Mouse (Mus musculus) heart, adult 8-10 months (tissue): ENCODE measurements around the gene Smo. TPM values are rescaled to one million over a fixed set of nuclear protein-coding genes. Genes with fewer than 3 reads are reported as not detected.
"Not testable (repeated sequence)": the region's sequence is repeated elsewhere in the genome, so short reads cannot be mapped to it uniquely, and the experiment has no call there.

Experiments used
- DNase-seq: peaks from one replicate; pipeline ENCODE4 v3.0.0; 2022; ENCODE audit warnings: low spot score
- total RNA-seq, 4 experiments: library from RNA; stranded (reverse); gene quantifications; 2 replicates each; pipeline ENCODE4 v1.2.4; 2022

Gene Smo
- total RNA-seq, 4 experiments from 2014 or later = 6.9 to 9.2 (median 7.7) TPM

DNA sequence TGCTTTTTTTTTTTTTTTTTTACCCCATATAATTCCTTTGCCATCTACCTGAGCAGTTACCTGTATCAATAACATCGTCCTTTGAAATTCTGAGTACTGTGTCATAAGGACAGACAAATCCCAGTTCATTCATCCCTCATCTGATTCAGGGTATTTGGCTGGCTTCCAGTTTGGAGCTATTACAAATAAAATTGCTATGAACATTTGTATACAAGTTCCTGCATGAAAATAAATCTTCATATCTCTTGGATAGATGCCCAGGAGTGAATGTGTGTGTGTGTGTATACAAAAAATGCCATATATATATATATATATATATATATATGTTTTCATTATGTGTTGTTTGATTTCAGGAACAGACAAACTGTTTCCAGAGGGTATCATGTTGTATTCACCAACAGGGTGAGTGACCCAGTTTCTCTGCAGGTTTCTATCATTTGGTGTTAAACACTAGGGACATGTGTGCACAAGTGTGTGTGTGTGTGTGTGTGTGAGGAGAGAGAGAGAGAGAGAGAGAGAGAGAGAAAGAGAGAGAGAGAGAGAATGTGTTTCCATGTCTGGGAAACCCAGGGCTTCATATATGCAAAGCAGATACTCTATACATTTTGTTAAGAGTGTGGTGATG lies 8.6 kb upstream of the Smo start:
- no peak for DNase-seq

GRCm38 (mm10) chr6:29728035-29728434 lies 7.3 kb upstream of the Smo start:
- no peak for DNase-seq

- DNase-seq = no peak
These were observed 5.8 kb upstream of the Smo start for GRCm38 (mm10) chr6:29729491-29729890.

DNA sequence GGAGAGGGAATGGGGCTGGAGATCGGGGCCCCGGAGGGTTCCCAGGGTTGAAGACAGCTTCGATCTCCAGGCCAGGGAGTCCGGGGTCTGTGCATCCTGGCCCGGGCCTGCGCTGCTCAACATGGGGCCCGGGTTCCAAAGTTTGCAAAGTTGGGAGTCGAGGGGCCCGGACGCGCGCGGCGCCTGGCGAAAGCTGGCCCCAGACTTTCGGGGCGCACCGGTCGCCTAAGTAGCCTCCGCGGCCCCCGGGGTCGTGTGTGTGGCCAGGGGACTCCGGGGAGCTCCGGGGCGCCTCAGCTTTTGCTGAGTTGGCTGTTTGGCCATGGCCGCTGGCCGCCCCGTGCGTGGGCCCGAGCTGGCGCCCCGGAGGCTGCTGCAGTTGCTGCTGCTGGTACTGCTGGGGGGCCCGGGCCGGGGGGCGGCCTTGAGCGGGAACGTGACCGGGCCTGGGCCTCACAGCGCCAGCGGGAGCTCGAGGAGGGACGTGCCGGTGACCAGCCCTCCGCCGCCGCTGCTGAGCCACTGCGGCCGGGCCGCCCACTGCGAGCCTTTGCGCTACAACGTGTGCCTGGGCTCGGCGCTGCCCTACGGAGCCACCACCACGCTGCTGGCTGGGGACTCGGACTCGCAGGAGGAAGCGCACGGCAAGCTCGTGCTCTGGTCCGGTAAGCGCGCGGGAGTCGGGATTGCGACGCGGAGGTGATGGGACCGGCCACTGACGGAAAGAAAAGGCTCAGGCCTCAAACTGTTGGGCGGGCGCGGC lies 567 bp downstream of the Smo start:
- DNase-seq = peak; percentile 22

DNA sequence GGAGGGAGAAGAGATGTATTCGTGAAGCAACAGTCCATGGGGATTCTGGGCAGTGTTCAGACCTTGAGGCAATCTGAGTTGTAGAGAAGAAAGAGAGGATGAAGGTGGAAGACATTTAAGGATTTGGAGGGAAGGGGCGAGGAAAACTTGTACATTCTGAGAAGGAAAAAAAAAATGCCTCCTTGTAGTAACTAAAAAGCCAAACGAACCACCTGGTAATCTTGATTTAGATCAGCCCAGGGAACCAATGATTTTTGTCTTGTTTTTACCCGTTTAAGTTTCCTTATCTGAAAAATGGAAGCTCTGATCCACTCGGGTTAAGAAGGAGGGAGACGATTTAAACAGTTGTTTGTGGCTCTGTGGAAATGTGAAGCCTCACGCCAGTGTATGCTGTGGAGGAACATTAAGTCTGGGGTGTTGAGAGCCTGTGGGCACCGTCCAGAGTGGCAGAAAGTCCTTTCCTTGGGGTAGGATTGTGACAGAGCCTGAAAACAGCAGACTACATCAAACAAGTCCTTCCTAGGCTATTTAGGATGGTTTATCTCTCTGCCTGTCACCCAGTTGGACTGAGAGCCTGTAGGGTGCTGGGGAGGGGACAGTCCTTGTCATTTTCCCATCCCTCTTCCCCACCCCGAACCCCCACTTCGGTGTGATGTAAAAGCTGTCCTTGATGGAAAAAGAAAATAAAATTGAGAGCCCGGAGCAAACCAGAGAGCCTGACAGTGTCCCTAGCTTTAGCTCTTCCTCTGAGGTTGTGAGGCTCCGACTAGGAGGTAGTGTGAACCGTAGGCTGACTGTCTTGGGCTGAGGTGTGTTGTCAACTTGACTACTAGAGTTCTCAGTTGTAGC lies 1.5 kb downstream of the Smo start:
- no peak for DNase-seq

- DNase-seq = no peak
These were observed 16.3 kb downstream of the Smo start for GRCm38 (mm10) chr6:29751466-29752152.

DNA sequence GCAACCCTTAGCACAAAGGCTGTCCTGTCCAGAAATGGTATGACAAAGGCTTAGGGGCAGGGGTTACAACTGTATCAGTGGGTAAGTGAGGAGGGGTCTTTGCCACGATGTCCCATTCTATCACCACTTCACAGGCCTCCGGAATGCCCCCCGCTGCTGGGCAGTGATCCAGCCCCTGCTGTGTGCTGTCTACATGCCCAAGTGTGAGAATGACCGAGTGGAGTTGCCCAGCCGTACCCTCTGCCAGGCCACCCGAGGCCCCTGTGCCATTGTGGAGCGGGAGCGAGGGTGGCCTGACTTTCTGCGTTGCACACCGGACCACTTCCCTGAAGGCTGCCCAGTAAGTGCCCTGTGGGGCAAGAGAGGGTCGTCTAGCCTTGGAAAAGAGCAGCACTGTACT lies 18.0 kb downstream of the Smo start:
- no peak for DNase-seq

DNA sequence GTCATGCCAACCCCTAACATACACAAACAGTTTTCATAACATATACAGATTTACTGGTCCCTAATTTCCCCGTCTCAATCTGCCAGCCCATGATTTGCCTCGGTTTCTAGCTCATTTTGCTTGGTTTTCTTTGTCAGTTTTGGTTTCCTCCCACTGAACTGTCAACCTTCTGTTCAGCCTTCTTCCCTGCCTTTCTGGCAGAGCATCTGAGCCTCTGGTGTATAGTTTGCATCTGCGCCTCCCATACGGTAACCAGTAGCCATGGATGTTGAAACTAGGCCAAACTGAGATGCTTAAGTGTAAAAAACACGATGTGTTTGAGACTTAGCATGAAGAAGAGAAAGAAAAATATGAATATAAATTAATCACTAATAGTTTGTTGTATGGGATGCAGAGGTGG lies 20.7 kb downstream of the Smo start:
- no peak for DNase-seq

DNA sequence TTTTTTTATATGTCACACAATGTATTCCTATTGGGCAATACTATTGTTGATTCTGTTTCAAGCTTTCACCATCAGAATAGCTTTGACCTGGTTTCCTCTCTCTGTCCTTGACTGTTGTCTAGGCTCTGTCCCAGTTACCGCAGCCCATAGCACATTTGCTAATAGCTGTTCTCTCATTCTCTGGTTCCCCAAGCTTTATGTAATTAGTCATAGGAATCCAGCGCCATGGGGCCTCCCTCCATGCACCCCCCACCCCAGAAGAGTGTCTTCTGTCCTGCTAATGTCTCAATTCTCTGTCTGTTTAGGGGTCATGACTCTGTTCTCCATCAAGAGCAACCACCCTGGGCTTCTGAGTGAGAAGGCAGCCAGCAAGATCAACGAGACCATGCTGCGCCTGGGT lies 21.2 kb downstream of the Smo start:
- DNase-seq = no peak

DNA sequence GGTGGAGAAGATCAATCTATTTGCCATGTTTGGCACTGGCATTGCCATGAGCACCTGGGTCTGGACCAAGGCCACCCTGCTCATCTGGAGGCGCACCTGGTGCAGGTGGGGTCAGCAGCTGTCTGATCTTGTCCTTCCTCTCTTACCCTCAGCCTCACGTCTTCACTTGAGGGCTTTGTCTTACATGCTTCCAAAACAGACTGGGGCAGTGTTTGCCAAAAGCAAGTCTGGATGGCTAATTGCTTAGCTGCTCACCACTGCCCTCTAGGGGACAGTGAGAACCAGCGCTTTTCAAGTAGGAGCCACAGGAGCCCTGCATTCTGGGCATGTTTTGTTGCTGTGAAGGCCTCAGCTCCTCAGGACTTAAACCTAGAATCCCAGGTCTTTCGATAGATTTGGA lies 23.1 kb downstream of the Smo start:
- peak; percentile 71 for DNase-seq

DNA sequence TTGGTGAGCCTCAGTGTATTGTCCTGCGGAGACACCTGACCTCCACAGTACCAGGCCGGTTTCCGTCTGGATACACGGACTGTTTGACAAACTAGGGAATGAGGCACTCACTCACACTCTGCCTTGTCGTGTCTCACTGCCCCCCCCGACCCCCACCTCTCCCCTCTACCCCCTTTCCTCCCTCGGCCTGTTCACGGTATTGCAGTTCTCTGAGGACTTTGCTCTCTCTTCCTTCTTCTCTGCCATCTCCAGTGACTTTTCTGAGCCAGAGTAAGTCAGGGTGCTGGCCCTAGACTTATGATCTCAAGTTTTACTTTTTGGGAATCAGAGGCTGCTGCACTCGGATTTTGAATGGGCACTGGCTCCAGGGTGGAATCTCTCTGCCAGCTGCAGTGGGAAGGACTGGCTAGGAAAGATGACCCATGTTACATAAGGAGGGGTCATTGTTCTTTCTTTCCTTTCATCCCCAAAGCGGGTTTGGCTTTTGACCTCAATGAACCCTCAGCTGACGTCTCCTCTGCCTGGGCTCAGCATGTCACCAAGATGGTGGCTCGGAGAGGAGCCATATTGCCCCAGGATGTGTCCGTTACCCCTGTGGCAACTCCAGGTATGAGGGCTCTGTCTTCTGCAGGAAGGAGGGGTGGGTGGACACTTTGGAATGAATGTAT lies 23.8 kb downstream of the Smo start:
- no peak for DNase-seq

DNA sequence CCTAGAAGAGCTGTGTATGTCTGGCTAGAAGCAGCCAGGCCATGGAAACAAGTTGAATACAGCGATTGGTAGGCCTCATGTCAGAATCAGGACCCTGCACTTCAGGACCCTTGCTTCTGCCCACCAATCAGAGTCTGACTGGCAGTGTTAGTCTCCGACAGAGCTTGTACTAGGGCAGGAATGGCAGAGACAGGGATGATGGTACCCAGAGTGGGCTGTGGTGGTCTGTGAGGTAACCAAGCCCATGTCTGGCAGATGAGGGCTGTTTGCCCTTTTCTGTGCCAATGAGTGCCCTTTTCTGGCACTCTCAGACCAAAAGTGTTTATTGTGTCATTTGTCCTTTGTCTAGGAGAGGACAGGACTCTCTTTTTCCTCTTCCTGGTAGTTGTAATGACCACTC lies 25.1 kb downstream of the Smo start:
- not testable (repeated sequence) for DNase-seq

DNA sequence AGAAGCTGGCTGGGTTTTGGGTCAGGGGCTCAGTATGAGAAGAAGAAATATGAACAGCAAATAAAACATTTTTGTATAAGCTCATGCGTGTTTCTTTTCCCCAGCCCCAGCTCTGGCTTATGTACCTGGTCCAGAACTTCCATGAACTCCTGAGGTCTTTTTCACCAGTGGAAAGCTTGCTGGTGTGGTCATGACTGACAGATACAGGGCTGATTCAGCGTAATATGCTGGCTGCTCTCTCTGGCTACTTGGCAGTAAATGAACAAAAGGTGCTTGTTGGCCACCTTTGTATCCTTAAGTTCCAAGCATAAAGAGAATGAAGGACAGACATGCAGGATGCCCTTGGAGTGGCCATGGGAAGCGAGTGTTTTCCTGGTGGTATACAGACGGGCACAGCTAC lies 26.0 kb downstream of the Smo start:
- DNase-seq = no peak

GRCm38 (mm10) chr6:29762524-29762923 lies 27.2 kb downstream of the Smo start:
- no peak for DNase-seq

DNA sequence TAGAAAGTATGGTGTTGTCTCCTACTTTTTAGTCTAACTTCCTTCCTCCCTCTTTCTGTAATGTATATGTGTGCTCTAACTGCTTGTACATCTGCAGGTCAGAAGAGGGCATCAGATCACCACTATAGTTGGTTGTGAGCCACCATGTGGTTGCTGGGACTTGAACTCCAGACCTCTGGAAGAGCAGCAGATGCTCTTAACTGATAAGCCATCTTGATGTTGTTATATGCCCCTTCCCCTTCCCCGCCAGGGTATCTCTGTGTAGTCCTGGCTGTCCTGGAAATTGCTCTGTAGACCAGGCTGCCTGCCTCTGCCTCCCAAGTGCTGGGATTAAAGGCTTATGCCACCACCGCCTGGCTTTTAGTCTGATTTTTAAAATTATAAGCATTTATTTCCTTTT lies 31.6 kb downstream of the Smo start:
- no peak for DNase-seq

DNA sequence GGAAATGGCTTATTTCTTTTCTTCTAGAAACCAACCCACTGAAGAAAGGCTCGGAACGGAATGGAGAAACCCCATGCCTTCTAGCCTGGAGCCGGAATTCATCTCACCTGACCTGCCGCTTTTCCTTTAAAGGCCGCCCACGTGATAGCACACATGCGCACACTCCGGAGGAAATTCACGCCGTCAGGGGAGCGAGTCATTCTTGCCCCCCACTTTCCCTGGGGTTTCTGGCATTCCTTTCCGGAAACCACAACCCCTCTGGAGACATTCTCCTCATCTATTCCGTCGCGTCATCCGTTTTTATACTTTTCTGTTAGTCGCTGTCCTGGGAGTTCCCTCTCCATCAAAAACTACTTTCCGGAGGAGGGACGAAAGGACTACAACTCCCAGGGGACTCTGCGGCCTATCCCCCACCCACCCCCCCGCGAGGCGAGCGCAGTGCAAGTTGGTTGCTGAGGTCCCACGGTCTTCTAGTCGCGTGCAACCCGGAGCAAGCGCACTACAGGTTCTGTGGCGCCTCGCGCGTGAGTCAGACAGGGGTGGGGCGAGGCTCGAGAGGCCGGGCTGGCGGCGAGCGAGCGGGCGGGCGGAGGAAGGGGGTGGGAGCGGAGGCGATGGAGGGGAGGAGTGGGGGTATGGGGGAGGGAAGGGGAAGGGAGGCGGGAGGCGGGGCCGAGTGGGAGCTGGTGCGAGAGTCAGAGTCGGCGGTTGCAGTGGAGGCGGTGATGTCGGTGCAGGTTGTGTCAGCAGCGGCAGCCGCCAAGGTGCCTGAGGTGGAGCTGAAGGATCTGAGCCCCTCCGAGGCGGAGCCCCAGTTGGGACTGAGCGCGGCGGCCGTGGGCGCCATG lies 32.7 kb downstream of the Smo start, which contains the start of gene Ahcyl2:
TSS of gene Ahcyl2 (plus strand) at position 199 of the 848 bp plus-strand sequence.
- DNase-seq = peak; percentile 93

DNA sequence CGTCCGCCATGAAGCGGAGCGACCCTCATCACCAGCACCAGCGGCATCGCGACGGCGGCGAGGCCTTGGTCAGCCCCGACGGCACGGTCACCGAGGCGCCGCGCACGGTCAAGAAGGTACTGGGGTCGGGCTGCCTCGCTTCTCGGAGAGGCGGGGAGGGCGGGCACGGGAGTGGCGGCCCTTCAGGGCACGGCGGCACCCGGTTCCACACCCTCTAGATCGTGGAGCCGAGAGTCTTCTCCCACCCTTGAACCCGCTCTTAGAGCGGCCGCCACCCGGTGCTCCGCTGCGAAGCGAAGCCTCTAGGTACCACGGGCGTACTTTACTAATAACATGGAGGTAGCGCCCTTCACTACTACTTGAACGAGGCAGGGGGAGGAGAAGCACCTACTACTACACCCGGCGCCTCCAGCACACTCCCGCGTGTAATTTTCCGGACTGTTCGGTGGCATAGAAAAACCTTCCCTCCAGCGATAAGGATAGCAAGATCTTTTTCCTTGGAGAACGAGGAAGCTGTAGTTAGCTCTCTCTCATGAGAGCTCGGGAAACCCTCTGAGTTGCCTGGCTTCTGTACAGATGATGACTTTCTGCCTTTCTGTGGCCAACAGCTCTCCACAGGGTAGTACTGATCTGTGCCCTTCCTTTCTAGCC lies 33.6 kb downstream of the Smo start:
- DNase-seq = peak; percentile 23

DNA sequence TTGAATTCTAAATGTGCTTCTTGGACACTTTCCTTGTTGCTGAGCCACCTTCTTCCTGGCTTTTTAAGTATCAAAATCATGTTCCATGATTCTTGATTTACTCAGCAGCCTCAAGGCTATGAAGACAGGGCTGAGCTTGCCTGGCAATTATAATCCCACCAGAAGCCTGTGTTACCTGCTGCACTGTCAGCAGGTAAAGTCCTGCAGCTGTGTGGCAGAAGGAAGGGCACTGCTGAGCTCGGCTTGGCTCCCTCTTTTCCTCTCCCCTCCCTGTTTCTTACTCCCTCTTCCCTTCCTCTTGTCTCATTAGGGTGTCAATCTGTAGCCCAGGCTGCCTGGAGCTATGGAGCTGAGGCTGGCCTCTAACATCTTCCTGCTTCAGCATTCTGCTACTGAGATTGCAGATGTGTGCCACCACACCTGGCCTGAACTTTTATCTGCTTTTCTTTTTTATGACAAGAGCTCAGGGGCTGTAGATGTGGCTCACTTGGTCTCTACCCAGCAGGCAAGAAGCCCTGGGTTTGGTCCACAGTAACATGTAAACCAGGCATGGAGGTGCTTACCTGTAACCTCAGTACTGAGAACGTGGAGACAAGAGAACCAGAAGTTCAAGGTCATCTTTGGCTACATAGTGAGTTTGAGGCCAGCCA lies 35.5 kb downstream of the Smo start:
- DNase-seq = no peak

DNA sequence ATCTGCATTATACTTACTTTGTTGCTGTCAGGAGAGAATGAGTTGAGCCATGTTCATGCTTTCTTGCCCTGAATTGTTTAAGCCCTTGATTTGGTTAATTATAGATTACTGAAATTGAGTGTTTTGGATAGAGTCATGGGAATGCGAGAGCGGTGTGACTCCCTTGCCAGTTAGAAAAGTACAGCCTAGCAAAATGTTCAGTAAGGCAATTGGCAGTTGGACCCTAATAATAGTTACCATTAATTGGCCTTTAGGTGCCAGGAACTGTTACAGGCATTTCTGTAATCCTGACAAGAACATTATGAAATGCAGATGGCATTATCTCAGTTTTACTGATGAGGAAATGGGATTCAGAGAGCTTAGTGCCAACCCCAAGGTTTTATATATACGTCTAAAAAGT lies 36.9 kb downstream of the Smo start:
- no peak for DNase-seq
